Mouse (Mus musculus) liver, postnatal 0 days (tissue): ENCODE data around the gene Ppp6r1.

Experiments used
- CTCF ChIP-seq: sonication (generic); IDR thresholded peaks from 2 replicates; pipeline ENCODE4 v1.5.1; 2016; ENCODE audit warnings: antibody characterized with exemption, low read depth
- EP300 ChIP-seq: IDR thresholded peaks from 2 replicates; pipeline ENCODE4 v1.6.1; 2016; ENCODE audit warnings: antibody characterized with exemption, low read depth, mild to moderate bottlenecking

DNA sequence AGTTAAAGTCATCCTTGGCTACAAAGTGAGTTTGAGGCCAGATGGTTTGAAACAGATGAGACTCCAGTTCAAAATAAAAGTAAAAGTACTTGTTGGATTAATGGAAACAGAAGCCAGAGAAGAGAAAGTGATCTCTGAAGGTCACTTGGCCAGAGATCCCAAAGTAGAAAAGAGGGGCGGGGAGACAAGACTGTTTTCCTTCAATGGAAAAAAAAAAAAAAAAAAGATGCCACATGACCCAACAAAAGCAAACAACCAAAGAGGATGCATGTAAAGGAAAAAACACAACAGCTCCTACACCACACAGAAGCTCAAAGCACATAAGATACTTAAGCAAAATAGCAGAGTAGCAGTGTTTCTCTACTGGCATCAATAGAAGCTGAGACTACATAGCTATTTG is 2.9 kb downstream of the Ppp6r1 start:
- TF ChIP-seq EP300 = no peak
- TF ChIP-seq CTCF = no peak
